Mouse (Mus musculus) brain, embryonic 14.5 days (tissue): Measurements from ENCODE around the gene Dnajc5g. TPM values are rescaled to one million over a fixed set of nuclear protein-coding genes. Genes with fewer than 3 reads are reported as not detected.

Experiments used
- DNase-seq: peaks from one replicate; pipeline ENCODE4 v3.0.0-alpha.2; 2011; ENCODE audit warnings: low read depth
- CTCF ChIP-seq: fragments of 200-500 bp; IDR thresholded peaks from 2 replicates; pipeline ENCODE4 v1.5.1; 2012; ENCODE audit warnings: inconsistent platforms, mild to moderate bottlenecking, moderate library complexity, borderline replicate concordance; ENCODE audit not compliant: insufficient read depth, insufficient read length; ENCODE audit errors: extremely low read depth
- POLR2A ChIP-seq: fragments of 200-500 bp; IDR thresholded peaks from 2 replicates; pipeline ENCODE4 v1.6.1; 2012; ENCODE audit warnings: mild to moderate bottlenecking, inconsistent platforms, borderline replicate concordance; ENCODE audit not compliant: poor library complexity, insufficient read depth, insufficient read length, severe bottlenecking; ENCODE audit errors: extremely low read depth
- polyA plus RNA-seq: library from polyadenylated mRNA; depleted of rRNA; stranded (reverse); fragments of >200 nt; gene quantifications from 2 replicates; pipeline ENCODE4 v1.2.3, GENCODE M21; 2012

Gene Dnajc5g
- polyA plus RNA-seq, 1 experiment, result not detected

DNA sequence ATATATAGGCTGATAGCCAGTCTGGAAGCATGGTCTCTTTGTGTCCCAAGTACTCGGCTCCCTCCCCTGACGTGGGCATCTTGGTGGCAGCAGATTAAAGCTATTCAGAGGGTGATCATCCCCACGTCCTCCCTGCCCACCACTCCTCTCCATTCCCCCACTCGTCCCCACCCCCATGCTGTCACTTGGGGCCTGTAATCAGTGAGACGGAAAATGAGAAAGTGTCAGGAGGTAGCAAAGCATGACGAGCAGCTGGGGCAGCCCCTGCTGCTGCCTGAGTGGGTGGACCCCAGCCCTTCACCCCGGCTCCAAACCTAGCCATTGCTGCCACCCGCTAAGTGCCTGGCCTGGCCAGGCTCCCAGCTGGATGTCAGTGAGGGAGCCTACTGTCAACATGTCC lies 22.1 kb upstream of the Dnajc5g start:
- TF ChIP-seq CTCF (no peak), POLR2A (no peak)
- peak; percentile 68 for DNase-seq

DNA sequence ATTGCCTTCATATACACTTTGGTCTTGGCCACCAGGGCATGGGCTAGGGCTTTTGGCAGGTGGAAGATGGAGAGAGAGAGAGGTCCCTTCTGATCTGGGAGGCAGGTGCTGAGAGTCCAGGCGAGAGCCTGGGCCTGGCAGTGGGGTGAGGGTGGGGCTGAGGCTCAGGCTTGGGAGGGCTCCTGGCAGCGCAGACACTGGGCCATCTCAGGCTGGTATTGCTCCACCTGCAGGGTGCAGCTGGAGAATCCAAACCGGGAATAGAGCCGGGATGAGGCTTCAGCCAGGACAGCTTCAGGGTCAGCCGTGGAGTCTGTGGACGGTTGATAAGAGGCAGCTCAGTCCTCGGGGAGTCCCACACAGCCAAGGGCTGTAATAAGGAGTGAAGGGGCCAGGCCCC lies 19.5 kb upstream of the Dnajc5g start:
- DNase-seq, result peak; percentile 11

DNA sequence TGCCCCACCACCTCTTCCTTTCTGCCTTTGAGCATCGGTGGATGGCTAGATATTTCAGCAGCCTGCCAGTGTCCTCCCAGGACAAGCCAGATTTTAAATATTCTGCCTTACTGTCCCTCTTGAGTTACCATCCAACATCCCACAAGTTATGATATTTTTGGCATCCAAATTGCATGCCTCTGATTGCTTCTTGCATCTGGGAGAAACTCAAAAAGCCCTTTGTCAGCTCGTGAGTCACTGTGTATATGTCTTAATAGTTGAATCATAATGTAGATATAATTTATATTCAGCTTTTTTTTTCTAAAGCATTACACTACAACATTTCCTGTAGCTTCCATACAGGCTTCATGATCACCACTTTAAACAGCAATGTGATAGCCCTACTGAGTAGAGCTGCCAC lies 19.0 kb upstream of the Dnajc5g start:
- no peak for DNase-seq
- TF ChIP-seq CTCF (no peak), POLR2A (no peak)

More for the DNA sequence above, 19.5 kb upstream of the Dnajc5g start:
- TF ChIP-seq POLR2A (no peak), CTCF (no peak)

DNA sequence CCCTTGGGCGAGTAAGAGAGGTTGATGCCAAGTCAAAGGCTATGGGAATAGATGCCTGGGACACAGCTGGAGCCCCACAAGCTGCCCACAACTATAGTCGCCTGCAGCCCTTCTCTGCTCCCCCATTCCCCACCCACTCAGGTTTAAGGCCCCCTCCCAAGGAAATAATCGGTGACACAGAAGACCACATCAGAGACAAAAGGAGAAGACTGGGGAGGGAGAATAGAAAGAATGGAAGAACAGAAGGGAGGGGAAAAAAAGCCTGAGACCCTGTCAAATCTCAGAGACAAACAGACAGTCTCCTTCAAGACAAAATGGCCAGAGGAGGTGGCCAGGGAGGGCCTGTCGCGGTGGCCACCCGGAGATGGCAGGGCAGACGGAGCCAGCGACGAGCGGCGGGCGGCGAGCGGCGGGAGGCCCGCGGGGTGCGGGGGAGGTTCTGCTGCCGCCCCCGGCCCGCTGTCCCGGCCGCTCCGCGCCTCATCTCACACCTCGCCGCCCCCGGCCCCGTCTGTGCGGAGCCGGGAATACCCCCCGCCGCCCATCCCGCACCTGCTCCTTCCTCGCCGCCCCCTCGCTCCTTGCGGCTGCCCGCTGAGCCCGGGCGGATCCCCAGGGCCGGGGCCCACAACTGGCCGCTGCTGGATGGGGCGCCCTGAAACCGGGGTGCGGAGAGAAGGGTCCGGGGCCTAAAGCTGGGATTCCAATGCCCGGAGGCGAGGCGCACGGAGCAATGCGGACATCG lies 13.7 kb upstream of the Dnajc5g start:
- no peak for TF ChIP-seq CTCF
- no peak for TF ChIP-seq POLR2A
- no peak for DNase-seq

DNA sequence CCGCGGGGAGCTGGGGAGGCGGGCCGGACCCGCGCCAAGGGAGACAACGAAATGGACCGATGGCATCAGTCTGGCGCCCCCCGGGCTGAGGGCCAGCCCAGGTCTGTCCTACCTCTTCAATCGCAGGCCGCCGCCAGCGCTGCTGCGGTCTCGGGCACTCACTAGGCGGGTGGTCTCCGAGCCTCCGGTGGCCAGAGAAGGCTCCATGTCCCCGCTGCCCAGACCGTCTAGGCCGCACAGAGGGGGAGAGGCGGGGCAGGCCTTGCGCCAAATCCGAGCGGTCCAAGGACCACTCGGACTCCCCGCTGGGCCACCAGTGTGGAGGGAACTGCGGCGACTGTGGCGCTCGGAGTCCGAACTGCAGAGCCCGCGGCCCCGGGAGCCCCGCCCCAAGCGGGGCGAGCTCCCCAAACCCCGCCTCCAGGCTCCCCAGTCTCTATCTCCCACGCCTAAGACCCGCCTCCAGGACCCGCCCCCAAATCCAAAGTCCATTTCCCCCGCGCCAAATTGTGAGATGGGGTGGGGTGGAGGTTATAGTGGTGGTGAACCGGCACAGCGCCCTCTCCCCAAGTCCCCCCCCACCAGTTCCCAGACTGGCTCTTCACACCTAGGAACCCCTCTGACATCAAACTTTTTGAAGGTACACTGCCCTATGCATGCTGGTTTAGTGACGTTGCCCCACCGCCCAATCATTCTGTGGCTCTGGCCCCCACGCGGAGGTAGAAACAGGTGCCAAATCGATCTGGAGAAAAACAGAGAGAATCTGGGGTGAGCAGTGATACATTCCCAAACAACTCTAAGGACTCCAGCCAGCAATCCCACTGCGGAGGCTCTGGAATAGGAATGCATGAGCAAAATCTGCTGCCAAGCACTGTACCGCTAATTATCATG lies 12.7 kb upstream of the Dnajc5g start:
- TF ChIP-seq CTCF, result no peak
- no peak for TF ChIP-seq POLR2A
- peak; percentile 66 for DNase-seq

DNA sequence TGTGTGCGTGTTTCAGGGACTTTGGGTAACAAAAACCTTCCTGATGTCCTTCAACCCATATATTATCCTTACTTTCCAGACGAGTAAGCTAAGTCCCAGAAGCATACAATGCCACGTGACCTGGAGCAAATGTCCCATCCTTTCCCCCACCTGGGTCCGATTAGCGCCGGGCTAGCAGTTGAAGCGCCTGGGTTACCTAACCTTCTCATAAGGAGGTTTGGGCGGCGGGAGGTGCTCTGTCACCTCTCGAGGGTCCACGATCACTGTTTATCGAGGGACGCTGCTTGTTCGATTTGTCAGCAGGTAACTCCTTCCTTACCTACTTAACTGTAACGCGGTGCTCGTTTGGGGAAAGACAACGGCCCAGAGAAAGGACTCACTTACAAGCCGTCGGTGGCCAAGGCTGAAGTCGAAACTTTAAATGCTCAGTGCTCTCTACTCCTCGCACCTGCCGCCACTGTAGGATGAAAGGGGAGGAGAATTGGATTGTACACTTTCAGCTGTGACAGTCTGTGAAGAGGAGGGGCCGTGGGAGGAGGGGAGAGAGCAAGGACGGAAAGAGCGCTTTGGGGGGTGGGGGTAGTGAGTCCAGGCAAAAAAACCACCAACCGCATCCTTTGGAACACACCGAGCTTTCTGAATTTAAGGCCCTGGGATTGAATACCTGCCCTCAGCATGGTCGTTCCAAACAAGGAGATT lies 11.8 kb upstream of the Dnajc5g start:
- no peak for DNase-seq
- no peak for TF ChIP-seq POLR2A
- no peak for TF ChIP-seq CTCF

DNA sequence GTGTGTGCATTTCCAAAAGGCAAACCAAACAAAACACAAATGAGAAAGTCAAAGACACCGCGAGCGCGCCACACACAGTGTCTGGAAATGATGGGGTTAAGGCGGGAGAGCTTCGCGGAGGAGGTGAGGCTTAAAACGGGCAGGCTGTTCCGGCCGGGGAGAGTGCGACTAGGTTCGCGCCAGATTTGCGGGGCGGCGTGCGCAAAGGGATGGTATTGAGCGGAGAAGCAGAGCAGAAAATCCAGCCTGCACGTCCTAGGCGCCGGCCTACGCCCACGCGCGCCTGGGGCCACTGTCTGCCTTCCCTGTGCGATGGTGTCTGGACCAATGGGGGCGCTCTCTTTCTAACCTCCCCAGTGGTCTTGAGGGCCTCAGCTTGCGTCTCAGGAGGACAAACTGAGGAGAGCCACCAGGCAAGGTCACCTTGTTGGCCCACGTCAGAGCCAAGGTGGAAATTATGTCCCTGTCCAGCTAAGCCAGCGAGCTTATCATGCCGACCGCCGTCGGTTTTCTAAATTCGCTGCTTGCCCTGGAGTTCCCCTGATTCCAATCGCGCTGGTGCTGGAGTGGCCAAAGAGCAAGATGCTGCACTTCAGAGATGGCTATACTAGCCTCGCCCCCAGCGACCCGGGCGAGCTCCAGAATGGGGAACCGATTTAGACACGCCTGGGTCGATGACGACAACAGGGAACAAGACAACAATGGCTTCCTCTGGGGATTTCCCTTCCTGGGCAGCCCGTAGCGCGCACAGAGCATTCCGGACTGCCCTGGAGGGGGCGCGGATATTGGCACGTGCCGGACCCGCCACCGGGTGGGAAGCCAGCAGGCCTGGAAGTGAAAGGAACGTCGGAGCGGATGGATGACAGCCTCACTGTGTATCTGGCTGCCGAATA lies 11.0 kb upstream of the Dnajc5g start:
- TF ChIP-seq POLR2A (no peak), CTCF (no peak)
- DNase-seq, result peak; percentile 34

DNA sequence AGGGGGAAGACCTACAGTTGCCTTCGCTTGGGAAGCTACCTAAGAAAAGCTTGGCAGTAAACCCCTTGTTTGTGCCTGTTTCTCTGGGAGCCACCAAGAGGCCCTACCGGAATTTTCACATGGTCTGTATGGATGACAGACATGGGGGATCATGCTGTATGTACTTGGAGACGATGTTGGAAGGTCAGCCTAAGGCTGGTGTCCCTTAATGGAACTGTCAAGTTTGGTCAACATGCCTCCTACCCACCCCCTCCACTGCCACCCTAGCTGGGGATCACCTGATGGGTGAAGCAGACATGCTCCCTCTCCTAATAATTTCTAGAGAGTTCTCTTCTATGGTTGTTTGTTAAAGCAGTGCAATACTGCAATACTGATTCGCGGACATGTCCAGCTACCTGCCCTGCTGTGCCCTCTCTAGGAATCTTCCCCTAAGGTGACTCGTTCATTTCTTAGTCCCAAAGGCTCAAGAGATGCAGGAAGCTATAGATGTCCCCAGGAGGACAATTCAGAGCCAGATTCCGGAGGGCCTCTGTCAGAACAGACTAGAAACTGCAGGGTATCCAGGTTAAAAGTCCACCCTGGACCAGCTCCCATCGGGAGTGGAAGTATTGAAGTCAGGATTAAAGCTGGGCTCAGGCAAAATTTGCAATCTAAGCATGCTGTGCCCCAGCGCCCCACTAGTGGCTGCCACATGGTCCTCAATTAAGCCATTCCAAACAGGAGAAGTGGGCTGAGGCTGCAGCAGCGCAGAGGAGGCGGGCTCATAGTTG lies 10.2 kb upstream of the Dnajc5g start:
- TF ChIP-seq CTCF (no peak), POLR2A (no peak)
- DNase-seq, result peak; percentile 37

DNA sequence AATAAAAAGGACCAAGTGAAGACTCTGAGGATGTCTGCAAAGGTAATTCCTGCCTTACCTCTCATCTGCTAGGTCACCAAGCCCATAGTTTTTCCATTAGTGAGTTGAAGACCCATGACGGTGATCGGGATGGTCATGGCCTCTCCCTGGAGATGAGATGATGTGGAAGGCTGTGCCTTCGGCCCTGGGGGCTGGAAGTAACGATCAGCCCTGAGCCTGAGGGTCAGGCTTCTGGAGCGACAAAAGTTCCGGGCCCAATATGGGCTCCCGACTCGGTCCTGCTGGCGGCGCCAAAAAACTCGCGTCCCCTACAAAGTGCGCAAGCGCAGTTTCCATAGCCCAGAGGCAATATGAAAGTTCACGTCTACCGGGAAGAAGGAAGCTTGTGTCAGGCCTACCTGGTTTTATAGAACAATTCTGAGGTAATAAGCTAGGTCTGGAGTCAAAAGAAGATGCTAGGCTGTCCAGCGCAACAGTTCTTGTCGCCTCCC lies 2.0 kb downstream of the Dnajc5g start, which contains the start of gene Slc30a3:
TSS of gene Slc30a3 (minus strand) at position 238 of the 491 bp plus-strand sequence.
- no peak for TF ChIP-seq CTCF
- no peak for TF ChIP-seq POLR2A
- DNase-seq, result no peak
